ENCODE assay signal across 20 mouse cellular contexts in genomic region chr9:71369760-71370159, GRCm38 (mm10).
DNase-seq lines count a peak whose midpoint lies in the region; TF ChIP-seq lines count a peak whose summit lies in the region.
"Had no signal": no experiment of that assay in that cellular context is flagged by ENCODE, and none has a peak within 500 bp of the region (broad histone marks: within the 10 kb centered on the region; RNA-seq: fewer than 3 reads in every experiment).

No protein-coding gene starts in this region.

- no peaks in the 10 kb centered on the region for H3K4me1 ChIP-seq in E14TG2a.4 (replicated peaks; ENCODE audit: low read depth, low read length)
- H3K4me1 ChIP-seq in bone marrow macrophage, adult 2 months (ENCODE audit: control insufficient read depth, insufficient read depth, low read length), result no peaks in the 10 kb centered on the region
- H3K4me1 ChIP-seq: forebrain, embryonic 15.5 days; hindbrain, embryonic 12.5 days; lung, embryonic 15.5 days; neural tube, embryonic 15.5 days had no signal

- intact Hi-C loops in gastrocnemius, adult 2 months (cut with DNase I), result no loop called here
- intact Hi-C loops in left cerebral cortex, adult 2 months (cut with DNase I), result no loop called here

- H3K36me3 ChIP-seq in E14TG2a.4 (ENCODE audit: insufficient read depth, low read length), result no peaks in the 10 kb centered on the region
- H3K36me3 ChIP-seq: forebrain, embryonic 15.5 days; hindbrain, embryonic 12.5 days; limb, embryonic 15.5 days; lung, embryonic 15.5 days; midbrain, embryonic 13.5 days; neural tube, embryonic 15.5 days had no signal

- H3K4me3 ChIP-seq in gastrocnemius, adult 2 months, result no peak overlapping the region
- H3K4me3 ChIP-seq in left cerebral cortex, adult 2 months, result no peak overlapping the region
- no peak overlapping the region for H3K4me3 ChIP-seq in E14TG2a.4 (replicated peaks; ENCODE audit: low read length)
- H3K4me3 ChIP-seq in bone marrow macrophage, adult 2 months (ENCODE audit: insufficient read depth, low read length), result no peak overlapping the region
- H3K4me3 ChIP-seq: forebrain, embryonic 15.5 days; hindbrain, embryonic 12.5 days; limb, embryonic 15.5 days; lung, embryonic 15.5 days; midbrain, embryonic 13.5 days; myocyte; neural tube, embryonic 15.5 days had no signal

- H3K27me3 ChIP-seq in E14TG2a.4 (ENCODE audit: insufficient read depth, low read length), result 0 out of 2 replicates have a peak, but pooled peaks cover 4% of the 10 kb centered on the region
- H3K27me3 ChIP-seq: forebrain, embryonic 15.5 days; hindbrain, embryonic 12.5 days; lung, embryonic 15.5 days; midbrain, embryonic 13.5 days; neural tube, embryonic 15.5 days had no signal

- H3K9me3 ChIP-seq in E14TG2a.4 (ENCODE audit: low read length), result peaks cover 7% of the 10 kb centered on the region; the same call in 1 of the 2 replicates
- H3K9me3 ChIP-seq: forebrain, embryonic 15.5 days; limb, embryonic 15.5 days; lung, embryonic 15.5 days had no signal

- DNase-seq in gastrocnemius, adult 2 months, result no peak
- no peak for DNase-seq in gastrocnemius, postnatal 10 days
- no peak for DNase-seq in left cerebral cortex, adult 2 months (ENCODE audit: extremely low spot score in 1 of 2, low spot score in 2 of 2)
- DNase-seq in left cerebral cortex, adult 9 months (ENCODE audit: low spot score in 2 of 2), result no peak
- no peak for DNase-seq in adrenal gland, postnatal 36 days
- DNase-seq in c-Kit-positive CD71-positive TER-119-positive erythroid progenitor cells, embryonic 14.5 days (ENCODE audit: low spot score), result no peak
- DNase-seq: adrenal gland, adult 8-10 months; cerebellum, adult 9-10 months; heart, postnatal 10 days; kidney, postnatal 14 days; right cerebral cortex, postnatal 25 days had no signal

- no peak overlapping the region for H3K27ac ChIP-seq in gastrocnemius, adult 2 months
- H3K27ac ChIP-seq in left cerebral cortex, adult 2 months, result no peak overlapping the region
- no peak overlapping the region for H3K27ac ChIP-seq in bone marrow macrophage, adult 2 months (ENCODE audit: insufficient read depth, low read depth, low read length)
- H3K27ac ChIP-seq: forebrain, embryonic 15.5 days; hindbrain, embryonic 12.5 days; limb, embryonic 15.5 days; lung, embryonic 15.5 days; midbrain, embryonic 13.5 days; neural tube, embryonic 15.5 days had no signal

- no peak for TF ChIP-seq POLR2A in bone marrow macrophage, adult 2 months (IDR thresholded peaks at IDR 0.05; ENCODE audit: borderline replicate concordance, low read depth, low read length)

- peak; percentile 32; the same call in 1 of the 2 replicates for TF ChIP-seq CTCF in gastrocnemius, adult 2 months (IDR thresholded peaks at IDR 0.05)
- peak; percentile 8 for TF ChIP-seq CTCF in left cerebral cortex, adult 2 months (IDR thresholded peaks at IDR 0.05)
- TF ChIP-seq CTCF in E14TG2a.4 (conservative IDR thresholded peaks at IDR 0.05; ENCODE audit: low read length), result peak; percentile 70
- 0 out of 2 replicates have a peak, but pooled peaks have one; percentile 23 for TF ChIP-seq CTCF in bone marrow macrophage, adult 2 months (IDR thresholded peaks at IDR 0.05; ENCODE audit: low read depth, low read length)

Comparison
In these comparisons a context has a peak if more than half of its experiments do, and no peak if none do; other contexts are left out.
1. CTCF ChIP-seq: peak in every context shown above with its lines; median percentile 70 in E14TG2a.4; 32 in gastrocnemius, adult 2 months; 23 in bone marrow macrophage, adult 2 months; 8 in left cerebral cortex, adult 2 months.